Mouse (Mus musculus) ES-E14 (cell line): ENCODE data around the gene Cep295.

ENCODE experiments used
- CHD2 ChIP-seq: IDR thresholded peaks from 2 replicates; pipeline ENCODE4 v1.6.1; 2014; ENCODE audit warnings: mild to moderate bottlenecking, low read depth, low read length, inconsistent platforms
- HCFC1 ChIP-seq: IDR thresholded peaks from 2 replicates; pipeline ENCODE4 v1.6.1; 2012; ENCODE audit warnings: low read length, inconsistent platforms, borderline replicate concordance; ENCODE audit not compliant: insufficient read depth
- MAFK ChIP-seq: IDR thresholded peaks from 2 replicates; pipeline ENCODE4 v1.6.1; 2014; ENCODE audit warnings: mild to moderate bottlenecking, low read depth, low read length, inconsistent platforms; ENCODE audit not compliant: insufficient read depth
- ZC3H11A ChIP-seq: IDR thresholded peaks from 2 replicates; pipeline ENCODE4 v1.6.1; 2012; ENCODE audit warnings: low read depth, mild to moderate bottlenecking, inconsistent platforms, low read length, borderline replicate concordance
- ZNF384 ChIP-seq: IDR thresholded peaks from 2 replicates; pipeline ENCODE4 v1.6.1; 2012; ENCODE audit warnings: low read depth, low read length, inconsistent platforms

GRCm38 (mm10) chr9:15300056-15300455, 57.5 kb downstream of the Cep295 start:
- TF ChIP-seq MAFK (no peak), ZC3H11A (no peak), ZNF384 (no peak), HCFC1 (no peak), CHD2 (no peak)
